Mouse (Mus musculus) small intestine, adult 2 months (tissue): ENCODE data around the gene Plin3.

Source experiments
- CTCF ChIP-seq: fragments of 200-500 bp; IDR thresholded peaks from 2 replicates; pipeline ENCODE4 v1.5.1; 2012; ENCODE audit warnings: low read depth, mild to moderate bottlenecking, control low read depth, inconsistent platforms, low read length, moderate library complexity, mixed read lengths; ENCODE audit not compliant: insufficient replicate concordance, insufficient read length; ENCODE audit errors: extremely low read depth
- POLR2A ChIP-seq: fragments of 200-500 bp; IDR thresholded peaks from 2 replicates; pipeline ENCODE4 v1.6.1; 2012; ENCODE audit warnings: low read depth, mild to moderate bottlenecking, control low read depth, inconsistent platforms, low read length, moderate library complexity

GRCm38 (mm10) chr17:56337791-56338190, 45.1 kb upstream of the Plin3 start:
- TF ChIP-seq CTCF: no peak
- no peak for TF ChIP-seq POLR2A
